Mouse (Mus musculus): ENCODE measurements around the gene Asna1. TPM values are rescaled to one million over a fixed set of nuclear protein-coding genes. Genes with fewer than 3 reads are reported as not detected.

Asna1 gene
- polyA plus RNA-seq (2015; fragmentation: Nextera tagmentation; extraction: Ambion mirVana) = 65.8 and 66.1 TPM in 2 replicates

GRCm38 (mm10) chr8:85025098-85025932 lies at the start of gene Asna1:
Gene Asna1, minus strand, starts transcription at chr8:85025281.

GRCm38 (mm10) chr8:85071514-85072281 lies 46.6 kb upstream of the Asna1 start, which contains the start of gene Dhps:
Gene Dhps, plus strand, starts transcription at chr8:85071757.

GRCm38 (mm10) chr8:85067982-85068381 lies 42.9 kb upstream of the Asna1 start, which contains the start of gene Gm5741:
Gene Gm5741, minus strand, starts transcription at chr8:85067982.

GRCm38 (mm10) chr8:85059879-85060616 lies 35.0 kb upstream of the Asna1 start, which contains the start of gene Fbxw9:
Gene Fbxw9, plus strand, starts transcription at chr8:85060055.

GRCm38 (mm10) chr8:85036718-85037365 lies 11.8 kb upstream of the Asna1 start, which contains the start of gene Tnpo2:
Gene Tnpo2, plus strand, starts transcription at chr8:85036915.

GRCm38 (mm10) chr8:85026670-85027515 lies 1.8 kb upstream of the Asna1 start, which contains the start of gene Trir:
Gene Trir, plus strand, starts transcription at chr8:85026823.

GRCm38 (mm10) chr8:85014431-85014830 lies 10.7 kb downstream of the Asna1 start, which contains the start of gene Best2:
Gene Best2, minus strand, starts transcription at chr8:85014531.

GRCm38 (mm10) chr8:84990349-84990748 lies 34.7 kb downstream of the Asna1 start, which contains the start of gene Hook2:
Gene Hook2, plus strand, starts transcription at chr8:84990603.

GRCm38 (mm10) chr8:84978248-84978940 lies 46.7 kb downstream of the Asna1 start, which contains the start of gene Junb:
Gene Junb, minus strand, starts transcription at chr8:84978718.

GRCm38 (mm10) chr8:84969241-84970134 lies 55.6 kb downstream of the Asna1 start, which contains the start of the genes Gm49661, Prdx2 and Rnaseh2a:
Gene Gm49661, minus strand, starts transcription at chr8:84969433.
Gene Prdx2, plus strand, starts transcription at chr8:84969587.
Gene Rnaseh2a, minus strand, starts transcription at chr8:84969767.

Small RNA genes lying within 50 kb of the gene (microRNA-seq; reads per million reads assigned to microRNA genes)
- gene Mir7070 = not detected

Other genes starting within 250 kb of the Asna1 start
- gene Nfix, start 224.9 kb downstream of the Asna1 start, polyA plus RNA-seq (2015; fragmentation: Nextera tagmentation; extraction: Ambion mirVana) = 33.7 and 35.4 TPM in 2 replicates
- gene Dand5, start 202.5 kb downstream of the Asna1 start, polyA plus RNA-seq (2015; fragmentation: Nextera tagmentation; extraction: Ambion mirVana) = 1.9 and 3.5 TPM in 2 replicates
- 28.0 and 29.7 TPM in 2 replicates for gene Gadd45gip1, start 193.8 kb downstream of the Asna1 start, polyA plus RNA-seq (2015; fragmentation: Nextera tagmentation; extraction: Ambion mirVana)
- 83.9 and 85.7 TPM in 2 replicates for gene Rad23a, start 184.6 kb downstream of the Asna1 start, polyA plus RNA-seq (2015; fragmentation: Nextera tagmentation; extraction: Ambion mirVana)
- 351 and 422 TPM in 2 replicates for gene Calr, start 178.3 kb downstream of the Asna1 start, polyA plus RNA-seq (2015; fragmentation: Nextera tagmentation; extraction: Ambion mirVana)
- 41.1 and 45.6 TPM in 2 replicates for gene Farsa, start 168.3 kb downstream of the Asna1 start, polyA plus RNA-seq (2015; fragmentation: Nextera tagmentation; extraction: Ambion mirVana)
- 15.2 and 20.5 TPM in 2 replicates for gene Syce2, start 153.2 kb downstream of the Asna1 start, polyA plus RNA-seq (2015; fragmentation: Nextera tagmentation; extraction: Ambion mirVana)
- 14.2 and 14.6 TPM in 2 replicates for gene Gcdh, start 131.4 kb downstream of the Asna1 start, polyA plus RNA-seq (2015; fragmentation: Nextera tagmentation; extraction: Ambion mirVana)
- 0.18 and 0.27 TPM in 2 replicates for gene Klf1, start 123.4 kb downstream of the Asna1 start, polyA plus RNA-seq (2015; fragmentation: Nextera tagmentation; extraction: Ambion mirVana)
- gene Dnase2a, start 116.7 kb downstream of the Asna1 start, polyA plus RNA-seq (2015; fragmentation: Nextera tagmentation; extraction: Ambion mirVana) = 12.4 and 16.0 TPM in 2 replicates
- gene Mast1, start 87.9 kb downstream of the Asna1 start, polyA plus RNA-seq (2015; fragmentation: Nextera tagmentation; extraction: Ambion mirVana) = 0.29 and 0.31 TPM in 2 replicates
- 0.13 TPM in 1 of 2 replicates, not detected in the other for gene Rtbdn, start 78.3 kb downstream of the Asna1 start, polyA plus RNA-seq (2015; fragmentation: Nextera tagmentation; extraction: Ambion mirVana)
- 0.68 TPM in 1 of 2 replicates, not detected in the other for gene Gm49661, start 55.8 kb downstream of the Asna1 start, polyA plus RNA-seq (2015; fragmentation: Nextera tagmentation; extraction: Ambion mirVana)
- gene Prdx2, start 55.7 kb downstream of the Asna1 start, polyA plus RNA-seq (2015; fragmentation: Nextera tagmentation; extraction: Ambion mirVana) = 273 and 312 TPM in 2 replicates
- 64.5 and 71.3 TPM in 2 replicates for gene Rnaseh2a, start 55.5 kb downstream of the Asna1 start, polyA plus RNA-seq (2015; fragmentation: Nextera tagmentation; extraction: Ambion mirVana)
- 87.6 and 102 TPM in 2 replicates for gene Junb, start 46.6 kb downstream of the Asna1 start, polyA plus RNA-seq (2015; fragmentation: Nextera tagmentation; extraction: Ambion mirVana)
- 20.5 and 20.7 TPM in 2 replicates for gene Hook2, start 34.7 kb downstream of the Asna1 start, polyA plus RNA-seq (2015; fragmentation: Nextera tagmentation; extraction: Ambion mirVana)
- not detected in 2 replicates for gene Best2, start 10.8 kb downstream of the Asna1 start, polyA plus RNA-seq (2015; fragmentation: Nextera tagmentation; extraction: Ambion mirVana)
- 79.0 and 83.5 TPM in 2 replicates for gene Trir, start 1.5 kb upstream of the Asna1 start, polyA plus RNA-seq (2015; fragmentation: Nextera tagmentation; extraction: Ambion mirVana)
- gene Tnpo2, start 11.6 kb upstream of the Asna1 start, polyA plus RNA-seq (2015; fragmentation: Nextera tagmentation; extraction: Ambion mirVana) = 23.5 and 26.1 TPM in 2 replicates
- gene Fbxw9, start 34.8 kb upstream of the Asna1 start, polyA plus RNA-seq (2015; fragmentation: Nextera tagmentation; extraction: Ambion mirVana) = 32.7 and 34.1 TPM in 2 replicates
- gene Gm5741, start 42.7 kb upstream of the Asna1 start, polyA plus RNA-seq (2015; fragmentation: Nextera tagmentation; extraction: Ambion mirVana) = not detected in 2 replicates
- 35.2 and 40.8 TPM in 2 replicates for gene Dhps, start 46.5 kb upstream of the Asna1 start, polyA plus RNA-seq (2015; fragmentation: Nextera tagmentation; extraction: Ambion mirVana)
- gene Wdr83os, start 55.5 kb upstream of the Asna1 start, polyA plus RNA-seq (2015; fragmentation: Nextera tagmentation; extraction: Ambion mirVana) = 111 and 116 TPM in 2 replicates
- gene Wdr83, start 56.0 kb upstream of the Asna1 start, polyA plus RNA-seq (2015; fragmentation: Nextera tagmentation; extraction: Ambion mirVana) = 22.6 and 23.3 TPM in 2 replicates
- gene Man2b1, start 58.0 kb upstream of the Asna1 start, polyA plus RNA-seq (2015; fragmentation: Nextera tagmentation; extraction: Ambion mirVana) = 31.1 and 48.4 TPM in 2 replicates
- gene Zfp791, start 97.8 kb upstream of the Asna1 start, polyA plus RNA-seq (2015; fragmentation: Nextera tagmentation; extraction: Ambion mirVana) = 1.5 and 1.9 TPM in 2 replicates
- gene Cks1brt, start 126.6 kb upstream of the Asna1 start, polyA plus RNA-seq (2015; fragmentation: Nextera tagmentation; extraction: Ambion mirVana) = not detected in 2 replicates
- not detected in 2 replicates for gene Olfr371, start 200.7 kb upstream of the Asna1 start, polyA plus RNA-seq (2015; fragmentation: Nextera tagmentation; extraction: Ambion mirVana)